Mouse (Mus musculus): ENCODE data around the gene Ccdc173.

GRCm38 (mm10) chr2:69723519-69723825 is 65.9 kb downstream of the Ccdc173 start:
- no peak for TF ChIP-seq EP300 (IDR thresholded peaks at IDR 0.05; ENCODE audit: low read depth)
- no peak for TF ChIP-seq CTCF (IDR thresholded peaks at IDR 0.05; ENCODE audit: low read depth)

Measured in liver, postnatal 0 days (tissue).